Comparison of ENCODE assay signal across 13 mouse cellular contexts in genomic region chr2:92257372-92257956, GRCm38 (mm10).
DNase-seq lines count a peak whose midpoint lies in the region; ATAC-seq and TF ChIP-seq lines count a peak whose summit lies in the region.
"Had no signal": no experiment of that assay in that cellular context is flagged by ENCODE, and none has a peak within 500 bp of the region (broad histone marks: within the 10 kb centered on the region; RNA-seq: fewer than 3 reads in every experiment).

No protein-coding gene starts in this region.

- no peaks in the 10 kb centered on the region for H3K4me1 ChIP-seq in midbrain, embryonic 14.5 days (ENCODE audit: control insufficient read depth, insufficient read depth, low read length)
- no peaks in the 10 kb centered on the region for H3K4me1 ChIP-seq in midbrain, postnatal 0 days (ENCODE audit: insufficient read depth, low read length)
- H3K4me1 ChIP-seq in kidney, adult 2 months (ENCODE audit: control insufficient read depth, insufficient read depth, low read length), result no peaks in the 10 kb centered on the region

- ATAC-seq in frontal cortex, adult (ENCODE audit: low TSS enrichment), result peak; percentile 62
- no peak for ATAC-seq in midbrain, embryonic 14.5 days (ENCODE audit: low FRiP score, low TSS enrichment)
- ATAC-seq in midbrain, postnatal 0 days (ENCODE audit: low FRiP score), result no peak
- ATAC-seq: inflammation-experienced regulatory T-cells, adult 6 months; liver, embryonic 12.5 days had no signal

- WGBS in midbrain, embryonic 14.5 days, result 46% methylated on average over 4 of the region's 4 CpGs
- 39% methylated on average over 4 of the region's 4 CpGs for WGBS in midbrain, postnatal 0 days
- WGBS in kidney, adult 2 months, result 77% methylated on average over 4 of the region's 4 CpGs

- peaks cover 9% of the 10 kb centered on the region for H3K36me3 ChIP-seq in midbrain, embryonic 14.5 days (ENCODE audit: control insufficient read depth, insufficient read depth, low read length)
- no peaks in the 10 kb centered on the region for H3K36me3 ChIP-seq in midbrain, postnatal 0 days (ENCODE audit: insufficient read depth, low read length)
- H3K36me3 ChIP-seq in kidney, adult 2 months (ENCODE audit: control insufficient read depth, insufficient read depth, low read length), result no peaks in the 10 kb centered on the region
- H3K36me3 ChIP-seq: liver, embryonic 12.5 days had no signal

- DNase-seq in cerebellum, adult 18-20 months, result peak; percentile 26 to 49
- DNase-seq in cerebellum, postnatal 4 days (ENCODE audit: low spot score in 2 of 2), result no peak
- DNase-seq in frontal cortex, postnatal 25 days (ENCODE audit: low spot score in 2 of 2), result no peak
- peak; percentile 8 for DNase-seq in midbrain, embryonic 14.5 days
- no peak for DNase-seq in midbrain, postnatal 0 days (ENCODE audit: low spot score)
- no peak for DNase-seq in layer of hippocampus, postnatal 10 days (ENCODE audit: low spot score in 2 of 2)
- no peak for DNase-seq in kidney, adult 2 months
- DNase-seq: adrenal gland, adult 8-10 months; heart, postnatal 14 days had no signal

- TF ChIP-seq POLR2A in kidney, adult 2 months (IDR thresholded peaks at IDR 0.05; ENCODE audit: low read depth, low read length), result no peak

- H3K4me2 ChIP-seq in midbrain, embryonic 14.5 days (ENCODE audit: low read length), result no peak overlapping the region
- H3K4me2 ChIP-seq in midbrain, postnatal 0 days (ENCODE audit: low read depth, low read length, poor library complexity, severe bottlenecking), result no peak overlapping the region; the same call in 1 of the 2 replicates
- H3K4me2 ChIP-seq: liver, embryonic 12.5 days; midbrain, embryonic 11.5 days had no signal

- H3K9ac ChIP-seq in midbrain, embryonic 14.5 days (replicated peaks; ENCODE audit: low read length), result no peak overlapping the region
- no peak overlapping the region for H3K9ac ChIP-seq in midbrain, postnatal 0 days (replicated peaks; ENCODE audit: low read length, poor library complexity, severe bottlenecking)
- H3K9ac ChIP-seq: liver, embryonic 12.5 days had no signal

- no peak overlapping the region for H3K27ac ChIP-seq in midbrain, embryonic 14.5 days (replicated peaks; ENCODE audit: low read depth, low read length)
- no peak overlapping the region for H3K27ac ChIP-seq in midbrain, postnatal 0 days (ENCODE audit: low read depth, low read length)
- H3K27ac ChIP-seq in kidney, adult 2 months (ENCODE audit: insufficient read depth, low read depth, low read length), result no peak overlapping the region
- H3K27ac ChIP-seq: liver, embryonic 12.5 days had no signal

- H3K9me3 ChIP-seq in midbrain, embryonic 14.5 days (ENCODE audit: control insufficient read depth, low read length), result no peaks in the 10 kb centered on the region
- no peaks in the 10 kb centered on the region for H3K9me3 ChIP-seq in midbrain, postnatal 0 days (ENCODE audit: low read length)
- H3K9me3 ChIP-seq: liver, embryonic 12.5 days had no signal

- TF ChIP-seq CTCF in midbrain, postnatal 0 days (IDR thresholded peaks at IDR 0.05), result no peak
- no peak for TF ChIP-seq CTCF in kidney, adult 2 months (conservative IDR thresholded peaks at IDR 0.05; ENCODE audit: insufficient read depth, insufficient read length, low read depth, low read length)

- H3K4me3 ChIP-seq in midbrain, embryonic 14.5 days (replicated peaks; ENCODE audit: low read depth, low read length), result no peak overlapping the region
- no peak overlapping the region for H3K4me3 ChIP-seq in midbrain, postnatal 0 days (ENCODE audit: low read depth, low read length)
- H3K4me3 ChIP-seq in kidney, adult 2 months (ENCODE audit: insufficient read depth, low read depth, low read length), result no peak overlapping the region
- H3K4me3 ChIP-seq: liver, embryonic 12.5 days had no signal

- H3K27me3 ChIP-seq in midbrain, embryonic 14.5 days (ENCODE audit: control insufficient read depth, insufficient read depth, low read length), result no peaks in the 10 kb centered on the region
- no peaks in the 10 kb centered on the region for H3K27me3 ChIP-seq in midbrain, postnatal 0 days (ENCODE audit: insufficient read depth, low read length)
- H3K27me3 ChIP-seq in kidney, adult 2 months (replicated peaks; ENCODE audit: control insufficient read depth, insufficient read depth, low read length), result no peaks in the 10 kb centered on the region
- H3K27me3 ChIP-seq: liver, embryonic 12.5 days had no signal

Comparison
In these comparisons a context has a peak if more than half of its experiments do, and no peak if none do; other contexts are left out.
1. DNase-seq: peak in cerebellum, adult 18-20 months (2 of 2) and midbrain, embryonic 14.5 days (single experiment); none in cerebellum, postnatal 4 days (0 of 2), frontal cortex, postnatal 25 days (0 of 2), midbrain, postnatal 0 days (single experiment), layer of hippocampus, postnatal 10 days (0 of 2) and kidney, adult 2 months (single experiment).